Mouse (Mus musculus) c-Kit-positive CD71-positive TER-119-positive erythroid progenitor cells, embryonic 14.5 days (primary cell): Measurements from ENCODE around the gene Rtp3.

Experiments
- DNase-seq: peaks from one replicate; pipeline ENCODE4 v3.0.0-alpha.2; 2013; ENCODE audit warnings: low spot score

Rtp3 gene

DNA sequence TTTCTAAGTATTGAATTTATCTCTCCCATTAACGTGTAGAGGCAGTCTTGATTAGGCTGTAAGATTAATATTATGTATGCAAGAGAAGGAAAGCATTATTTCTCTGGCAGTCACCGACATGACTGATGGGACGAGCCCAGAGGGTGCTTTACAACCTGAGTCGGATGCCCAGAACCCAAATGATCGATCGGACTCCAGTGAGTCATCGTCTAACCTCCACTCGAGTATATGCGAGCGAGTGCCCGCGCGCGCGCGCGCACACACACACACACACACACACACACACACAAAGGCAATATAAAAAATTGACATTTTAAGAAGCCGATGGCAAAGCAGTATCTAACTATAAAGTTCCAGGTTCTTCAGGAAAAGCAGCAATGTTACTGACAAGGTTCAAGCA lies 45.0 kb downstream of the Rtp3 start:
- DNase-seq = no peak

- DNase-seq = no peak
Measured at GRCm38 (mm10) chr9:110944265-110944664, 46.1 kb downstream of the Rtp3 start.

DNA sequence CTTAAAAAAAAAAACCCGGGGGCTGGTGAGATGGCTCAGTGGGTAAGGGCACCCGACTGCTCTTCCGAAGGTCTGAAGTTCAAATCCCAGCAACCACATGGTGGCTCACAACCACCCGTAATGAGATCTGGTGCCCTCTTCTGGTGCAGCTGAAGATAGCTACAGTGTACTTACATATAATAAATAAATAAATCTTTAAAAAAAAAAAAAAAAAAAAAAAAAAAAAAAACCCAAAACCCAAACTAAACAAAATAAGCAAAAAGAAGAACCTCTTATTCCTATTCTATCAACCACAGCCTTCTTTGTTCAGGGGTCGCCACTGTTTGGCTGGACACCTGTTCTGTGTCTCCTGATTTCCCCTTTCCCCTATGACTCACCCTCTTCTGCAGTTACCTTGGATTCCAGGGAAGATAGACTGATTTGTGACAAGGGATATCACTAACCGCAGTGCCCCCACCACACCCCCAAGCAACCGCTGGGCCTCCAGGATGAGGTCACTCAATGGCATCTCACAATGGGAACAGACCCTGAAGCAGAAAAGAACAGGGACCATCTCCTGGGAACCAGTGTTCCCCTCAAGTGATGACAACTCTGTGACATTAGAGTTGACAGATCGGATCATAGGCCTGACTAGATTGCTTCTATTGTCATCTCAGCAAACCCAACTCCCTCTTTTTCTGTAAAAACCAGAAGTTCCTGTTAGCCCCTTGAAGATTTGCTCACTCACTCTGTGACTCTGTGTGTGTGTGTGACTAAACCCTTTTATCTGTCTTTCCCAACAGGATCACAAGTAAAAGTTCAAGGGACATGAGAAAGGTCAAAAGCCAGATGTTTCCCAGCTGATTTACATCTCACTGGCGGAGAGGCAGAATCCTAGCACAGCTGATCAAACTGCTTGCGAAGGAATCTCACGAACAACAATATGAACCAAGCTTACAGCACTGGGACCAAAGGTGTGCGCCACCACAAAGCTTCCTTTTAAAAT lies 52.6 kb downstream of the Rtp3 start:
- DNase-seq = no peak

DNA sequence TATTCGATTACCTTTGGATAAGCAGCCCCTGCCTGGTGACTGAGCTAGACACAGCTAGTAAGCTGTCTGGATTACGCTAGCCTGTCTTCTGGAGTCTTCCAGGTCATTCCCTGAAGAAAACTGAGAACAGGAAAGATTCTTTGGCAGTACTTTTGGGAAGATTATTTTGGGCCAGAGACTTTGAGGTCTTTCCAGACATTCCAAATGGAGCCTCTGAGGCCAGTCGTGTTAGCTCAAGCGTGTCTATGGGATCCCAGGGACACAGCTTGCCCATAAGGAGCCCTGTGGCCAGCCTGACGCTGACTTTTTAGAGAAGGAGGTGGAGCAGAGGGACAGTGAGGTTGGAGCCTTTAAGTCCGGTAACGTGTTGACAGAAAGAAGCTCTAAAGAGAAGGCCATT lies 54.4 kb downstream of the Rtp3 start:
- DNase-seq = no peak
